Mouse (Mus musculus): ENCODE data around the gene Med8.

GRCm38 (mm10) chr4:118445088-118445487, 36.0 kb downstream of the Med8 start:
- TF ChIP-seq CTCF (IDR thresholded peaks at IDR 0.05) (no peak), EP300 (IDR thresholded peaks at IDR 0.05) (no peak)

Measured in lung, postnatal 0 days (tissue).